Mouse (Mus musculus): Measurements from ENCODE around the gene Fam161a.

GRCm38 (mm10) chr11:22994271-22994670 lies 13.1 kb upstream of the Fam161a start:
- TF ChIP-seq CTCF (IDR thresholded peaks at IDR 0.05; ENCODE audit: borderline replicate concordance, insufficient read depth, low read depth, low read length), result no peak
- no peak for TF ChIP-seq POLR2A (IDR thresholded peaks at IDR 0.05; ENCODE audit: borderline replicate concordance, insufficient read depth, low read length)
